Mouse (Mus musculus): ENCODE measurements around the gene Rnaset2a.
"Not testable (repeated sequence)": the region's sequence is repeated elsewhere in the genome, so short reads cannot be mapped to it uniquely, and the experiment has no call there.

Gene Rnaset2a

GRCm38 (mm10) chr17:8140210-8140609, 7.7 kb downstream of the Rnaset2a start:
- DNase-seq (ENCODE audit: inconsistent ontology term) = not testable (repeated sequence)

- DNase-seq (ENCODE audit: inconsistent ontology term) = not testable (repeated sequence)
Measured at GRCm38 (mm10) chr17:8138116-8138515, 9.8 kb downstream of the Rnaset2a start.

GRCm38 (mm10) chr17:8130849-8131248, 17.0 kb downstream of the Rnaset2a start:
- not testable (repeated sequence) for DNase-seq (ENCODE audit: inconsistent ontology term)

- DNase-seq (ENCODE audit: inconsistent ontology term) = not testable (repeated sequence)
Measured at GRCm38 (mm10) chr17:8129578-8129977, 18.3 kb downstream of the Rnaset2a start.

GRCm38 (mm10) chr17:8128326-8128993, 19.4 kb downstream of the Rnaset2a start:
- DNase-seq (ENCODE audit: inconsistent ontology term) = not testable (repeated sequence)

GRCm38 (mm10) chr17:8124586-8124985, 23.3 kb downstream of the Rnaset2a start:
- DNase-seq (ENCODE audit: inconsistent ontology term) = not testable (repeated sequence)

- DNase-seq (ENCODE audit: inconsistent ontology term) = not testable (repeated sequence)
Measured at GRCm38 (mm10) chr17:8122974-8123373, 24.9 kb downstream of the Rnaset2a start.

- DNase-seq (ENCODE audit: inconsistent ontology term) = not testable (repeated sequence)
Measured at GRCm38 (mm10) chr17:8116928-8117327, 31.0 kb downstream of the Rnaset2a start.

- not testable (repeated sequence) for DNase-seq (ENCODE audit: inconsistent ontology term)
Measured at GRCm38 (mm10) chr17:8116378-8116777, 31.5 kb downstream of the Rnaset2a start.

GRCm38 (mm10) chr17:8112199-8112598, 35.7 kb downstream of the Rnaset2a start:
- not testable (repeated sequence) for DNase-seq (ENCODE audit: inconsistent ontology term)

- DNase-seq (ENCODE audit: inconsistent ontology term) = not testable (repeated sequence)
Measured at GRCm38 (mm10) chr17:8101297-8101609, 46.6 kb downstream of the Rnaset2a start.

GRCm38 (mm10) chr17:8100405-8101296, 47.2 kb downstream of the Rnaset2a start:
- not testable (repeated sequence) for DNase-seq (ENCODE audit: inconsistent ontology term)

- DNase-seq (ENCODE audit: inconsistent ontology term) = peak; percentile 11
Measured at GRCm38 (mm10) chr17:8096199-8096598, 51.7 kb downstream of the Rnaset2a start.

- peak; percentile 87 for DNase-seq (ENCODE audit: inconsistent ontology term)
Measured at GRCm38 (mm10) chr17:8095653-8096052, 52.2 kb downstream of the Rnaset2a start.

- not testable (repeated sequence) for DNase-seq (ENCODE audit: inconsistent ontology term)
Measured at GRCm38 (mm10) chr17:8092537-8093526, 55.1 kb downstream of the Rnaset2a start.

GRCm38 (mm10) chr17:8091320-8091719, 56.6 kb downstream of the Rnaset2a start:
- not testable (repeated sequence) for DNase-seq (ENCODE audit: inconsistent ontology term)

GRCm38 (mm10) chr17:8069847-8070246, 78.0 kb downstream of the Rnaset2a start:
- not testable (repeated sequence) for DNase-seq (ENCODE audit: inconsistent ontology term)
